Mouse (Mus musculus): Measurements from ENCODE around the gene Tasp1.

Tasp1 gene

GRCm38 (mm10) chr2:139878052-139878621 is 188.5 kb downstream of the Tasp1 start:
- DNase-seq, result no peak

GRCm38 (mm10) chr2:139875876-139876275 is 190.7 kb downstream of the Tasp1 start:
- DNase-seq, result no peak

- DNase-seq, result no peak
Measured at GRCm38 (mm10) chr2:139874173-139874572, 192.4 kb downstream of the Tasp1 start.

GRCm38 (mm10) chr2:139873762-139874161 is 192.8 kb downstream of the Tasp1 start:
- peak; percentile 54 for DNase-seq

- peak; percentile 84 for DNase-seq
Measured at GRCm38 (mm10) chr2:139869071-139869470, 197.5 kb downstream of the Tasp1 start.

GRCm38 (mm10) chr2:139863396-139863795 is 203.2 kb downstream of the Tasp1 start:
- DNase-seq, result peak; percentile 71

GRCm38 (mm10) chr2:139860133-139860494 is 206.5 kb downstream of the Tasp1 start:
- DNase-seq, result no peak

- DNase-seq, result peak; percentile 77
Measured at GRCm38 (mm10) chr2:139859424-139860132, 207.0 kb downstream of the Tasp1 start.

- no peak for DNase-seq
Measured at GRCm38 (mm10) chr2:139849621-139850020, 217.0 kb downstream of the Tasp1 start.

GRCm38 (mm10) chr2:139841359-139841758 is 225.2 kb downstream of the Tasp1 start:
- DNase-seq, result no peak

GRCm38 (mm10) chr2:139840941-139841340 is 225.7 kb downstream of the Tasp1 start:
- DNase-seq, result no peak

- no peak for DNase-seq
Measured at GRCm38 (mm10) chr2:139821589-139822378, 244.8 kb downstream of the Tasp1 start.

- DNase-seq, result no peak
Measured at GRCm38 (mm10) chr2:139817275-139817674, 249.3 kb downstream of the Tasp1 start.

GRCm38 (mm10) chr2:139807887-139808286 is 258.7 kb downstream of the Tasp1 start:
- DNase-seq, result no peak

- DNase-seq, result no peak
Measured at GRCm38 (mm10) chr2:139804041-139804440, 262.6 kb downstream of the Tasp1 start.

GRCm38 (mm10) chr2:139792345-139793120 is 274.1 kb downstream of the Tasp1 start:
- DNase-seq, result no peak

GRCm38 (mm10) chr2:139788658-139789057 is 277.9 kb downstream of the Tasp1 start:
- no peak for DNase-seq

GRCm38 (mm10) chr2:139784946-139785345 is 281.7 kb downstream of the Tasp1 start:
- DNase-seq, result no peak

GRCm38 (mm10) chr2:139784465-139784864 is 282.1 kb downstream of the Tasp1 start:
- no peak for DNase-seq

Data from kidney, adult 9 months (tissue).